Mouse (Mus musculus) midbrain, postnatal 0 days (tissue): ENCODE measurements at regions not wholly inside any gene's neighbourhood (a gene's known extent, or its start where the extent isn't known, plus 50 kb on each side); places are given as distances from the start of the nearest gene placed in this dataset.

Source experiments
- ATAC-seq: fragments of 200-750 bp; cut with Nextera tagmentation; 2 replicates; pipeline ENCODE4 v1.8.0; 2017; ENCODE audit warnings: moderate number of reproducible peaks, mild to moderate bottlenecking, moderate TSS enrichment, moderate library complexity; ENCODE audit not compliant: low FRiP score
- DNase-seq: peaks from one replicate; pipeline ENCODE4 v3.0.0-alpha.2; 2015; ENCODE audit warnings: low spot score
- H3K27ac ChIP-seq: fragments of 300-500 bp; sonication (generic); 2 replicates; pipeline ENCODE4 v1.5.1; 2014; ENCODE audit warnings: low read depth, mild to moderate bottlenecking, low read length, mixed read lengths
- H3K27me3 ChIP-seq: fragments of 300-500 bp; sonication (generic); 2 replicates; pipeline ENCODE4 v1.6.1; 2014; ENCODE audit warnings: low read length, control low read depth, mixed read lengths; ENCODE audit not compliant: insufficient read depth
- H3K36me3 ChIP-seq: fragments of 300-500 bp; sonication (generic); 2 replicates; pipeline ENCODE4 v1.6.1; 2014; ENCODE audit warnings: low read length, control low read depth, mixed read lengths; ENCODE audit not compliant: insufficient read depth
- H3K4me1 ChIP-seq: fragments of 300-500 bp; sonication (generic); 2 replicates; pipeline ENCODE4 v1.6.1; 2014; ENCODE audit warnings: mild to moderate bottlenecking, control low read depth, antibody characterized with exemption, low read length, mixed read lengths; ENCODE audit not compliant: insufficient read depth
- H3K4me2 ChIP-seq: fragments of 300-500 bp; sonication (generic); 2 replicates; pipeline ENCODE4 v1.6.1; 2014; ENCODE audit warnings: low read depth, mild to moderate bottlenecking, low read length, mixed read lengths; ENCODE audit not compliant: poor library complexity, severe bottlenecking
- H3K4me3 ChIP-seq: fragments of 300-500 bp; sonication (generic); 2 replicates; pipeline ENCODE4 v1.5.1; 2014; ENCODE audit warnings: low read depth, mild to moderate bottlenecking, low read length, moderate library complexity
- H3K9ac ChIP-seq: fragments of 300-500 bp; sonication (generic); replicated peaks from 2 replicates; pipeline ENCODE4 v1.6.1; 2014; ENCODE audit warnings: mild to moderate bottlenecking, low read length, moderate library complexity, mixed read lengths; ENCODE audit not compliant: poor library complexity, severe bottlenecking
- H3K9me3 ChIP-seq: fragments of 300-500 bp; sonication (generic); 2 replicates; pipeline ENCODE4 v1.6.1; 2016; ENCODE audit warnings: low read length, control low read depth
- CTCF ChIP-seq: IDR thresholded peaks from 2 replicates; pipeline ENCODE4 v1.5.1; 2016; ENCODE audit warnings: antibody characterized with exemption, mild to moderate bottlenecking
- WGBS: fragments of 180-500 bp; shearing (Covaris S2); extraction: QIAGEN DNeasy Blood & Tissue Kit; methylation state at CpG from one replicate; pipeline ENCODE4 v1.1.7; 2014; 5-methylcytosine and 5-hydroxymethylcytosine counted together

GRCm38 (mm10) chr4:21616116-21616515 lies 69.6 kb downstream of the Prdm13 start:
- ATAC-seq (no peak), DNase-seq (no peak)
- Histone ChIP-seq H3K9me3 (no peaks in the 10 kb centered on the region), H3K4me3 (no peak overlapping the region), H3K27me3 (no peaks in the 10 kb centered on the region), H3K4me1 (no peaks in the 10 kb centered on the region), H3K4me2 (no peak overlapping the region), H3K27ac (no peak overlapping the region), H3K36me3 (no peaks in the 10 kb centered on the region), H3K9ac (no peak overlapping the region)
- WGBS, result 89% methylated on average over 5 of the region's 5 CpGs
- TF ChIP-seq CTCF, result no peak

- no peaks in the 10 kb centered on the region for H3K36me3 ChIP-seq
- no peaks in the 10 kb centered on the region for H3K27me3 ChIP-seq
- no peak for ATAC-seq
- H3K27ac ChIP-seq, result no peak overlapping the region
- no peaks in the 10 kb centered on the region for H3K4me1 ChIP-seq
- H3K4me2 ChIP-seq, result no peak overlapping the region
- WGBS, result 43% methylated on average over 3 of the region's 3 CpGs
- no peak overlapping the region for H3K4me3 ChIP-seq
- H3K9ac ChIP-seq, result no peak overlapping the region
- H3K9me3 ChIP-seq, result no peaks in the 10 kb centered on the region
- no peak for TF ChIP-seq CTCF
- peak; percentile 30 for DNase-seq
Observed at GRCm38 (mm10) chr4:21614429-21614828, 71.3 kb downstream of the Prdm13 start.

GRCm38 (mm10) chr4:21611531-21612282 lies 74.1 kb downstream of the Prdm13 start:
- DNase-seq (no peak), ATAC-seq (no peak)
- 69% methylated on average over 5 of the region's 5 CpGs for WGBS
- Histone ChIP-seq H3K9me3 (no peaks in the 10 kb centered on the region), H3K9ac (no peak overlapping the region), H3K27ac (no peak overlapping the region), H3K4me3 (no peak overlapping the region), H3K4me2 (no peak overlapping the region), H3K27me3 (no peaks in the 10 kb centered on the region), H3K4me1 (no peaks in the 10 kb centered on the region), H3K36me3 (no peaks in the 10 kb centered on the region)
- no peak for TF ChIP-seq CTCF

- Histone ChIP-seq H3K9me3 (no peaks in the 10 kb centered on the region), H3K4me3 (no peak overlapping the region), H3K4me1 (no peaks in the 10 kb centered on the region), H3K27ac (no peak overlapping the region), H3K4me2 (no peak overlapping the region), H3K9ac (no peak overlapping the region), H3K27me3 (no peaks in the 10 kb centered on the region), H3K36me3 (no peaks in the 10 kb centered on the region)
- WGBS, result 64% methylated on average over 2 of the region's 2 CpGs
- TF ChIP-seq CTCF, result 0 out of 2 replicates have a peak, but pooled peaks have one; percentile 9
- ATAC-seq, result no peak
- peak; percentile 10 for DNase-seq
Observed at GRCm38 (mm10) chr4:21598024-21598423, 87.7 kb downstream of the Prdm13 start.

- H3K9ac ChIP-seq, result no peak overlapping the region
- no peaks in the 10 kb centered on the region for H3K36me3 ChIP-seq
- no peaks in the 10 kb centered on the region for H3K4me1 ChIP-seq
- H3K27ac ChIP-seq, result no peak overlapping the region
- H3K4me3 ChIP-seq, result no peak overlapping the region
- WGBS, result 92% methylated on average over 3 of the region's 3 CpGs
- H3K4me2 ChIP-seq, result no peak overlapping the region
- ATAC-seq (no peak; the same call in 1 of the 2 replicates), DNase-seq (peak; percentile 61)
- H3K27me3 ChIP-seq, result no peaks in the 10 kb centered on the region
- TF ChIP-seq CTCF, result no peak
- no peaks in the 10 kb centered on the region for H3K9me3 ChIP-seq
Observed at GRCm38 (mm10) chr4:21547771-21548170, 138.0 kb downstream of the Prdm13 start.

- no peak overlapping the region for H3K4me3 ChIP-seq
- WGBS, result 83% methylated on average over 2 of the region's 2 CpGs
- H3K36me3 ChIP-seq, result no peaks in the 10 kb centered on the region
Observed at GRCm38 (mm10) chr4:21539583-21539982, 146.2 kb downstream of the Prdm13 start.

More at GRCm38 (mm10) chr4:21539583-21539982, 146.2 kb downstream of the Prdm13 start:
- Histone ChIP-seq H3K9me3 (no peaks in the 10 kb centered on the region), H3K27me3 (no peaks in the 10 kb centered on the region), H3K9ac (no peak overlapping the region), H3K4me1 (no peaks in the 10 kb centered on the region), H3K4me2 (no peak overlapping the region), H3K27ac (no peak overlapping the region)
- ATAC-seq (no peak), DNase-seq (no peak)
- TF ChIP-seq CTCF, result no peak
